Mouse (Mus musculus) ES-E14 (cell line): ENCODE data around the gene Fam240a.

ENCODE experiments used
- CHD2 ChIP-seq: IDR thresholded peaks from 2 replicates; pipeline ENCODE4 v1.6.1; 2014; ENCODE audit warnings: mild to moderate bottlenecking, low read depth, low read length, inconsistent platforms
- MAFK ChIP-seq: IDR thresholded peaks from 2 replicates; pipeline ENCODE4 v1.6.1; 2014; ENCODE audit warnings: mild to moderate bottlenecking, low read depth, low read length, inconsistent platforms; ENCODE audit not compliant: insufficient read depth
- ZC3H11A ChIP-seq: IDR thresholded peaks from 2 replicates; pipeline ENCODE4 v1.6.1; 2012; ENCODE audit warnings: low read depth, mild to moderate bottlenecking, inconsistent platforms, low read length, borderline replicate concordance
- ZNF384 ChIP-seq: IDR thresholded peaks from 2 replicates; pipeline ENCODE4 v1.6.1; 2012; ENCODE audit warnings: low read depth, low read length, inconsistent platforms

DNA sequence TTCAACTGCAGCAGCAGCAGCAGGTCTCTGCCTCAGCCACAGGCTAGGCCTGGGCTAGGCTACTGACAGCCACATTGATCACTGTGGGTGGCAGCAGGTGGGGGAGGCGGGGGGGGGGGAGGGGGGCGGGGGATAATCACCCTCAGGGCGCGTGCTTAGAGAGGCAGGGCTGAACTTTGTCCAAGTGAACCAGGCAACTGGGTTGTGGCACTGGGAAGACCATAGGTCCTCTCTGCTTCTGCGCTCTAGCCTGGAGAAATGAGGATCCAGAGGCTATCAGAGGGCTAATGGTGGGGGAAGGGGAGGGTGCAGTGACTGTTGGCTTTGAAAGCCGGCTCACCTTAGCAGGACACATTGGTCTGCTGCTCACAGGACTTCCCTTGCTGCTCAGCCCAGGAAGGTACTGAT, 41.4 kb downstream of the Fam240a start:
- TF ChIP-seq CHD2, result no peak
- no peak for TF ChIP-seq ZNF384
- no peak for TF ChIP-seq MAFK
- no peak for TF ChIP-seq ZC3H11A
